Mouse (Mus musculus) spleen, adult 2 months (tissue): ENCODE measurements at regions not wholly inside any gene's neighbourhood (a gene's known extent, or its start where the extent isn't known, plus 50 kb on each side); places are given as distances from the start of the nearest gene placed in this dataset.

Experiments used
- CTCF ChIP-seq: fragments of 200-500 bp; IDR thresholded peaks from 2 replicates; pipeline ENCODE4 v1.5.1; 2011; ENCODE audit warnings: mild to moderate bottlenecking, inconsistent platforms; ENCODE audit not compliant: insufficient read depth, insufficient read length, insufficient replicate concordance; ENCODE audit errors: extremely low read depth
- POLR2A ChIP-seq: fragments of 200-500 bp; IDR thresholded peaks from 2 replicates; pipeline ENCODE4 v1.6.1; 2011; ENCODE audit warnings: low read depth, low read length, inconsistent platforms

- TF ChIP-seq CTCF (no peak), POLR2A (no peak)
Observed at GRCm38 (mm10) chr7:36277275-36277674, 420.6 kb upstream of the Tshz3 start.
